Mouse (Mus musculus) kidney, adult 2 months (tissue): ENCODE measurements around the gene Snx3.

ENCODE experiments used
- CTCF ChIP-seq: fragments of 200-500 bp; conservative IDR thresholded peaks from 2 replicates; pipeline ENCODE4 v1.5.1; 2011; ENCODE audit warnings: low read depth, mild to moderate bottlenecking, control low read depth, low read length, moderate library complexity, mixed read lengths; ENCODE audit not compliant: insufficient read depth, insufficient read length
- POLR2A ChIP-seq: fragments of 200-500 bp; IDR thresholded peaks from one replicate; pipeline ENCODE4 v1.6.1; 2011; ENCODE audit warnings: low read depth, low read length, control low read depth

GRCm38 (mm10) chr10:42454690-42455089 is 47.1 kb upstream of the Snx3 start:
- TF ChIP-seq POLR2A (no peak), CTCF (no peak)
